Mouse (Mus musculus) hindbrain, postnatal 0 days (tissue): ENCODE data around the gene Slc39a11. TPM values are rescaled to one million over a fixed set of nuclear protein-coding genes. Genes with fewer than 3 reads are reported as not detected.
A peak's percentile ranks its signal among the peaks of the same experiment; 100 is the strongest.

Experiments used
- ATAC-seq: fragments of 200-750 bp; cut with Nextera tagmentation; 2 replicates; pipeline ENCODE4 v1.8.0; 2017; ENCODE audit warnings: mild to moderate bottlenecking, moderate TSS enrichment, moderate library complexity
- DNase-seq: peaks from one replicate; pipeline ENCODE4 v3.0.0-alpha.2; 2015; ENCODE audit warnings: low spot score
- H3K27ac ChIP-seq: fragments of 300-500 bp; sonication (generic); 2 replicates; pipeline ENCODE4 v1.5.1; 2014; ENCODE audit warnings: mild to moderate bottlenecking
- H3K27me3 ChIP-seq: fragments of 300-500 bp; sonication (generic); 2 replicates; pipeline ENCODE4 v1.6.1; 2014; ENCODE audit warnings: low read length, mixed read lengths; ENCODE audit not compliant: insufficient read depth
- H3K36me3 ChIP-seq: fragments of 300-500 bp; sonication (generic); 2 replicates; pipeline ENCODE4 v1.6.1; 2014; ENCODE audit warnings: low read length, mixed read lengths; ENCODE audit not compliant: insufficient read depth
- H3K4me1 ChIP-seq: fragments of 300-500 bp; sonication (generic); 2 replicates; pipeline ENCODE4 v1.6.1; 2014; ENCODE audit warnings: antibody characterized with exemption, low read length, mixed read lengths; ENCODE audit not compliant: insufficient read depth
- H3K4me2 ChIP-seq: fragments of 300-500 bp; sonication (generic); 2 replicates; pipeline ENCODE4 v1.6.1; 2014; ENCODE audit warnings: low read depth, mild to moderate bottlenecking, low read length, moderate library complexity, mixed read lengths
- H3K4me3 ChIP-seq: fragments of 300-500 bp; sonication (generic); 2 replicates; pipeline ENCODE4 v1.5.1; 2014; ENCODE audit warnings: low read length
- H3K9ac ChIP-seq: fragments of 300-500 bp; sonication (generic); replicated peaks from 2 replicates; pipeline ENCODE4 v1.6.1; 2014; ENCODE audit warnings: mild to moderate bottlenecking, low read length, moderate library complexity, mixed read lengths
- H3K9me3 ChIP-seq: fragments of 300-500 bp; sonication (generic); 2 replicates; pipeline ENCODE4 v1.6.1; 2016; ENCODE audit warnings: low read length, mixed read lengths
- CTCF ChIP-seq: IDR thresholded peaks from 2 replicates; pipeline ENCODE4 v1.5.1; 2016; ENCODE audit warnings: antibody characterized with exemption, control low read depth, low read depth
- WGBS: fragments of 180-500 bp; shearing (Covaris S2); extraction: QIAGEN DNeasy Blood & Tissue Kit; methylation state at CpG from one replicate; pipeline ENCODE4 v1.1.7; 2014; 5-methylcytosine and 5-hydroxymethylcytosine counted together
- polyA plus RNA-seq: library from polyadenylated mRNA; unstranded; fragments of >200 nt; fragmentation: Nextera tagmentation; extraction: Ambion mirVana; gene quantifications from 2 replicates; pipeline ENCODE4 v1.2.1, GENCODE M21; 2015
- total RNA-seq: library from RNA; depleted of rRNA; stranded (reverse); fragments of >200 nt; gene quantifications from 2 replicates; pipeline ENCODE4 v1.2.3, GENCODE M21; 2014

The Slc39a11 gene
- total and polyA plus RNA-seq, 2 experiments from 2014 or later = 35.6 to 63.3 TPM

- TF ChIP-seq CTCF = no peak
- H3K4me3 ChIP-seq = no peak overlapping the region
- no peaks in the 10 kb centered on the region; the same call in 1 of the 2 replicates for H3K4me1 ChIP-seq
- H3K27me3 ChIP-seq = no peaks in the 10 kb centered on the region
- H3K9ac ChIP-seq = no peak overlapping the region
- H3K9me3 ChIP-seq = no peaks in the 10 kb centered on the region
- H3K27ac ChIP-seq = no peak overlapping the region
- ATAC-seq (no peak), DNase-seq (no peak)
- no peak overlapping the region for H3K4me2 ChIP-seq
- whole genome bisulfite sequencing = 30% methylated on average over 5 of the region's 5 CpGs
- H3K36me3 ChIP-seq = no peaks in the 10 kb centered on the region
Measured at GRCm38 (mm10) chr11:113435696-113436095, 214.2 kb downstream of the Slc39a11 start.

- Histone ChIP-seq H3K27me3 (no peaks in the 10 kb centered on the region), H3K4me2 (no peak overlapping the region), H3K9me3 (no peaks in the 10 kb centered on the region), H3K4me1 (0 out of 2 replicates have a peak, but pooled peaks cover under 1% of the 10 kb centered on the region), H3K4me3 (no peak overlapping the region), H3K27ac (no peak overlapping the region), H3K36me3 (no peaks in the 10 kb centered on the region), H3K9ac (no peak overlapping the region)
- 68% methylated on average over 7 of the region's 7 CpGs for WGBS
- ATAC-seq (no peak), DNase-seq (peak; percentile 54)
- no peak for TF ChIP-seq CTCF
Measured at GRCm38 (mm10) chr11:113431161-113431560, 218.7 kb downstream of the Slc39a11 start.

- WGBS = 41% methylated on average over 9 of the region's 9 CpGs
Measured at GRCm38 (mm10) chr11:113425882-113426281, 224.0 kb downstream of the Slc39a11 start.

GRCm38 (mm10) chr11:113425454-113425853, 224.4 kb downstream of the Slc39a11 start:
- no peaks in the 10 kb centered on the region for H3K36me3 ChIP-seq
- H3K4me3 ChIP-seq = no peak overlapping the region
- no peak for DNase-seq
- 0 out of 2 replicates have a peak, but pooled peaks cover 5% of the 10 kb centered on the region for H3K4me1 ChIP-seq
- WGBS = 61% methylated on average over 3 of the region's 3 CpGs
- H3K9me3 ChIP-seq = no peaks in the 10 kb centered on the region
- no peak for ATAC-seq
- TF ChIP-seq CTCF = no peak
- H3K9ac ChIP-seq = no peak overlapping the region
- H3K4me2 ChIP-seq = no peak overlapping the region
- H3K27me3 ChIP-seq = no peaks in the 10 kb centered on the region
- H3K27ac ChIP-seq = no peak overlapping the region

More at GRCm38 (mm10) chr11:113425882-113426281, 224.0 kb downstream of the Slc39a11 start:
- ATAC-seq (peak; percentile 29; the same call in 1 of the 2 replicates), DNase-seq (no peak)
- H3K4me1 ChIP-seq = 0 out of 2 replicates have a peak, but pooled peaks cover 5% of the 10 kb centered on the region
- no peak for TF ChIP-seq CTCF
- no peaks in the 10 kb centered on the region for H3K27me3 ChIP-seq
- no peak overlapping the region for H3K4me3 ChIP-seq
- no peak overlapping the region for H3K27ac ChIP-seq
- H3K36me3 ChIP-seq = no peaks in the 10 kb centered on the region
- no peak overlapping the region for H3K4me2 ChIP-seq
- no peak overlapping the region for H3K9ac ChIP-seq
- no peaks in the 10 kb centered on the region for H3K9me3 ChIP-seq

- no peak for TF ChIP-seq CTCF
- Histone ChIP-seq H3K4me3 (no peak overlapping the region), H3K9me3 (no peaks in the 10 kb centered on the region), H3K9ac (no peak overlapping the region), H3K4me2 (no peak overlapping the region), H3K36me3 (no peaks in the 10 kb centered on the region), H3K27ac (no peak overlapping the region), H3K27me3 (no peaks in the 10 kb centered on the region), H3K4me1 (0 out of 2 replicates have a peak, but pooled peaks cover 5% of the 10 kb centered on the region)
- no peak for DNase-seq
- WGBS = 59% methylated on average over 4 of the region's 4 CpGs
- no peak for ATAC-seq
Measured at GRCm38 (mm10) chr11:113424765-113425164, 225.1 kb downstream of the Slc39a11 start.

GRCm38 (mm10) chr11:113422598-113422997, 227.3 kb downstream of the Slc39a11 start:
- Histone ChIP-seq H3K4me3 (no peak overlapping the region), H3K36me3 (no peaks in the 10 kb centered on the region), H3K4me1 (0 out of 2 replicates have a peak, but pooled peaks cover 5% of the 10 kb centered on the region), H3K4me2 (no peak overlapping the region), H3K27me3 (no peaks in the 10 kb centered on the region), H3K27ac (no peak overlapping the region), H3K9me3 (no peaks in the 10 kb centered on the region), H3K9ac (no peak overlapping the region)
- DNase-seq (no peak), ATAC-seq (no peak)
- WGBS = 94% methylated on average over 7 of the region's 7 CpGs
- TF ChIP-seq CTCF = no peak

GRCm38 (mm10) chr11:113418921-113419655, 230.8 kb downstream of the Slc39a11 start:
- no peaks in the 10 kb centered on the region for H3K27me3 ChIP-seq
- H3K36me3 ChIP-seq = no peaks in the 10 kb centered on the region
- H3K4me2 ChIP-seq = no peak overlapping the region
- ATAC-seq = no peak
- 65% methylated on average over 15 of the region's 15 CpGs for WGBS
- H3K27ac ChIP-seq = peak overlapping the region; percentile 51
- H3K9me3 ChIP-seq = no peaks in the 10 kb centered on the region
- H3K4me3 ChIP-seq = no peak overlapping the region
- no peak for TF ChIP-seq CTCF
- no peak overlapping the region for H3K9ac ChIP-seq
- no peaks in the 10 kb centered on the region for H3K4me1 ChIP-seq
- DNase-seq = no peak
